ENCODE assay signal across 16 mouse cellular contexts in the genomic region with DNA sequence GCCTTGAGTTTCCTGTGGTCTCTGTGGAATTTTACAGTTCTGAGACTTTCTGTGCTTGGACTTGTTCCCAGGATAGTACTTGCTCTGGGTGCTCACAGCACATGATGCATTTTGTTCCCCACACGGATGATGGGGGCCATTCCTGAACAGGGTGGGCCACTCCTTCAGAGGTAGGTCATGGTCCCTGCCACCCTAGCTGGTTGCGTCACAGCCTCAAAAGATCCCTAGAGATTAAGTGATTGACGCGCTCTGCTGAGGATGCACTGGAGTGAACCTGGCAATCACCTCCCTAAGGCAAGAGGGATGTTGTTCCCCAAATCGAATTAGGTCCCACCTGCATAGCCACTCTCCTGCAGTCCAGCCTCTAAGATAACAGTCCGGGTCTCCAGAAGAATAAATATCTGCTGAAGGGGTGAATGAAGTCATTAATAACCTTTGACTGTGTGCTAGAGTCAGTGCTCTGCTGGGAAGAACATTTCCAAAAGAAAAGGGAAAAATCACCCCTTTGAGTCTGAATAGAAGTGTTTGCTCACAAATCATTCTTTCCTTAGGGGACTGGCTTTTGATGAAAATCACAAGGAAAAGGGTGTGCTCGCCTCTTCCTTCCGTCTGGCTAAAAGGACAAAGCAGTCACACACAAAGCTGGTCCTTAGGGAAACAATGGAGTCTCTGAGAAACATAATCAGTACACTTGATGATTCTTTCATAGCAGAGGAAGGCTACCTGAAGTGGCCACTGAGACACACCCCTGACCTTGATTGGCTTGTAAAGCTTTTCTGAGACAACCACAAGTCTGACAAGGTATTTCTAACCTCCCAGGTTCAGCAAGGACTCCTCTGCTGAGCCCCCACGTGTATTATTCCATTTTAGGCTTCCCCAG. TPM values are rescaled to one million over a fixed set of nuclear protein-coding genes. Genes with fewer than 3 reads are reported as not detected.
DNase-seq lines count a peak whose midpoint lies in the region; ATAC-seq and TF ChIP-seq lines count a peak whose summit lies in the region.
"Had no signal": no experiment of that assay in that cellular context is flagged by ENCODE, and none has a peak within 500 bp of the region (broad histone marks: within the 10 kb centered on the region; RNA-seq: fewer than 3 reads in every experiment).

No protein-coding gene starts in this region.

- no peak overlapping the region for H3K9ac ChIP-seq in stomach, embryonic 14.5 days (replicated peaks; ENCODE audit: low read depth, low read length)
- no peak overlapping the region for H3K9ac ChIP-seq in stomach, postnatal 0 days (ENCODE audit: low read length)
- H3K9ac ChIP-seq in midbrain, embryonic 16.5 days (ENCODE audit: low read depth, low read length), result no peak overlapping the region
- H3K9ac ChIP-seq: intestine, embryonic 15.5 days; liver, embryonic 14.5 days; midbrain, embryonic 13.5 days had no signal

- H3K4me1 ChIP-seq in kidney, adult 2 months (ENCODE audit: control insufficient read depth, insufficient read depth, low read length), result peaks cover 14% of the 10 kb centered on the region; the same call in 1 of the 2 replicates
- H3K4me1 ChIP-seq in stomach, embryonic 14.5 days (ENCODE audit: control insufficient read depth, insufficient read depth, low read length), result no peaks in the 10 kb centered on the region
- H3K4me1 ChIP-seq in stomach, postnatal 0 days (replicated peaks; ENCODE audit: control insufficient read depth, insufficient read depth), result no peaks in the 10 kb centered on the region
- no peaks in the 10 kb centered on the region for H3K4me1 ChIP-seq in midbrain, embryonic 16.5 days (ENCODE audit: control insufficient read depth, insufficient read depth, low read length)
- H3K4me1 ChIP-seq: intestine, embryonic 15.5 days; midbrain, embryonic 13.5 days had no signal

- no peak overlapping the region for H3K4me3 ChIP-seq in gastrocnemius, adult 2 months
- no peak overlapping the region for H3K4me3 ChIP-seq in kidney, adult 2 months (ENCODE audit: insufficient read depth, low read depth, low read length)
- no peak overlapping the region for H3K4me3 ChIP-seq in stomach, embryonic 14.5 days (ENCODE audit: low read depth, low read length)
- no peak overlapping the region for H3K4me3 ChIP-seq in stomach, postnatal 0 days (ENCODE audit: low read depth, low read length)
- no peak overlapping the region for H3K4me3 ChIP-seq in midbrain, embryonic 16.5 days (ENCODE audit: low read depth, low read length)
- H3K4me3 ChIP-seq: intestine, embryonic 15.5 days; midbrain, embryonic 13.5 days had no signal

- 0 out of 2 replicates have a peak, but pooled peaks have one; percentile 10 for ATAC-seq in stomach, embryonic 14.5 days (ENCODE audit: insufficient number of reproducible peaks, insufficient read depth, low FRiP score, low read depth)
- no peak for ATAC-seq in stomach, postnatal 0 days (ENCODE audit: low FRiP score, low TSS enrichment)
- no peak for ATAC-seq in midbrain, embryonic 16.5 days
- ATAC-seq: intestine, embryonic 15.5 days; midbrain, embryonic 13.5 days had no signal

- WGBS in kidney, adult 2 months, result 46% methylated on average over 9 of the region's 9 CpGs
- 56% methylated on average over 9 of the region's 9 CpGs for WGBS in stomach, embryonic 14.5 days
- 43% methylated on average over 9 of the region's 9 CpGs for WGBS in stomach, postnatal 0 days
- WGBS in midbrain, embryonic 16.5 days, result 56% methylated on average over 9 of the region's 9 CpGs

- TF ChIP-seq POLR2A in kidney, adult 2 months (IDR thresholded peaks at IDR 0.05; ENCODE audit: low read depth, low read length), result no peak

- DNase-seq in gastrocnemius, adult 2 months, result no peak
- DNase-seq in gastrocnemius, postnatal 36 days, result no peak
- no peak for DNase-seq in kidney, adult 2 months
- no peak for DNase-seq in kidney, adult 8-10 months
- no peak for DNase-seq in stomach, postnatal 0 days (ENCODE audit: low spot score)
- DNase-seq in thymus, adult 18-20 months, result no peak
- DNase-seq: adrenal gland, postnatal 10 days; cerebellum, adult 9-11 months; gastrocnemius, postnatal 10 days; left cerebral cortex, postnatal 4 days; right cerebral cortex, postnatal 25 days had no signal

- peak overlapping the region; percentile 40; the same call in 1 of the 2 replicates for H3K27ac ChIP-seq in gastrocnemius, adult 2 months
- peak overlapping the region; percentile 54 for H3K27ac ChIP-seq in kidney, adult 2 months (ENCODE audit: insufficient read depth, low read depth, low read length)
- no peak overlapping the region for H3K27ac ChIP-seq in stomach, embryonic 14.5 days (ENCODE audit: low read length)
- H3K27ac ChIP-seq in stomach, postnatal 0 days (replicated peaks), result no peak overlapping the region
- no peak overlapping the region for H3K27ac ChIP-seq in midbrain, embryonic 16.5 days (ENCODE audit: low read length)
- H3K27ac ChIP-seq: intestine, embryonic 15.5 days; liver, embryonic 14.5 days; midbrain, embryonic 13.5 days had no signal

- H3K9me3 ChIP-seq in stomach, embryonic 14.5 days (ENCODE audit: control insufficient read depth, low read depth, low read length), result no peaks in the 10 kb centered on the region
- H3K9me3 ChIP-seq in stomach, postnatal 0 days (ENCODE audit: control insufficient read depth, low read length), result no peaks in the 10 kb centered on the region
- H3K9me3 ChIP-seq in midbrain, embryonic 16.5 days (replicated peaks; ENCODE audit: control insufficient read depth, low read length, poor library complexity, severe bottlenecking), result no peaks in the 10 kb centered on the region
- H3K9me3 ChIP-seq: intestine, embryonic 15.5 days; midbrain, embryonic 13.5 days had no signal

- intact Hi-C loops in gastrocnemius, adult 2 months (cut with DNase I), result no loop called here
- intact Hi-C loops in gastrocnemius, postnatal 36 days (cut with DNase I), result no loop called here

- no peak overlapping the region for H3K4me2 ChIP-seq in stomach, embryonic 14.5 days (replicated peaks; ENCODE audit: low read depth, low read length)
- H3K4me2 ChIP-seq in stomach, postnatal 0 days (replicated peaks; ENCODE audit: low read depth), result no peak overlapping the region
- no peak overlapping the region for H3K4me2 ChIP-seq in midbrain, embryonic 16.5 days (ENCODE audit: low read length)
- H3K4me2 ChIP-seq: intestine, embryonic 15.5 days; midbrain, embryonic 13.5 days had no signal

- TF ChIP-seq CTCF in gastrocnemius, adult 2 months (IDR thresholded peaks at IDR 0.05), result no peak
- TF ChIP-seq CTCF in kidney, adult 2 months (conservative IDR thresholded peaks at IDR 0.05; ENCODE audit: insufficient read depth, insufficient read length, low read depth, low read length), result no peak
- no peak for TF ChIP-seq CTCF in stomach, postnatal 0 days (IDR thresholded peaks at IDR 0.05; ENCODE audit: low read depth)

- H3K27me3 ChIP-seq in kidney, adult 2 months (replicated peaks; ENCODE audit: control insufficient read depth, insufficient read depth, low read length), result no peaks in the 10 kb centered on the region
- H3K27me3 ChIP-seq in stomach, embryonic 14.5 days (ENCODE audit: control insufficient read depth, insufficient read depth, low read length), result no peaks in the 10 kb centered on the region
- H3K27me3 ChIP-seq in stomach, postnatal 0 days (ENCODE audit: control insufficient read depth, insufficient read depth, low read length), result no peaks in the 10 kb centered on the region
- H3K27me3 ChIP-seq in midbrain, embryonic 16.5 days (ENCODE audit: control insufficient read depth, insufficient read depth, low read depth, low read length), result no peaks in the 10 kb centered on the region
- H3K27me3 ChIP-seq: intestine, embryonic 15.5 days; midbrain, embryonic 13.5 days had no signal

- H3K36me3 ChIP-seq in kidney, adult 2 months (ENCODE audit: control insufficient read depth, insufficient read depth, low read length), result no peaks in the 10 kb centered on the region; the same call in 1 of the 2 replicates
- H3K36me3 ChIP-seq in stomach, embryonic 14.5 days (ENCODE audit: control insufficient read depth, insufficient read depth, low read length), result no peaks in the 10 kb centered on the region
- H3K36me3 ChIP-seq in stomach, postnatal 0 days (ENCODE audit: control insufficient read depth, insufficient read depth, low read length), result no peaks in the 10 kb centered on the region
- H3K36me3 ChIP-seq in midbrain, embryonic 16.5 days (ENCODE audit: control insufficient read depth, insufficient read depth, low read length), result no peaks in the 10 kb centered on the region
- H3K36me3 ChIP-seq: intestine, embryonic 15.5 days; midbrain, embryonic 13.5 days had no signal

- TF ChIP-seq EP300 in stomach, postnatal 0 days (optimal IDR thresholded peaks at IDR 0.05), result no peak

RNA-seq across cellular contexts. Expression of a gene that starts 26.1 kb away (rescaled TPM):
- total RNA-seq in gastrocnemius, adult 2 months (2021), result under 1 TPM; 0.48 to 0.59 TPM
- 1 to 10 TPM in 1 of 2 experiments, under 1 TPM in 1; 0.47 to 1.2 TPM for total RNA-seq in gastrocnemius, postnatal 36 days (2021)
- 3.7 and 4.0 TPM in 2 replicates for polyA plus RNA-seq in kidney, adult 2 months (2012; rRNA removed)
- 1.1 and 1.3 TPM in 2 replicates for polyA plus RNA-seq in stomach, embryonic 14.5 days (2014; fragmentation: Nextera tagmentation; extraction: Ambion mirVana)
- 1.1 TPM in 2 replicates for polyA plus RNA-seq in stomach, postnatal 0 days (2015; fragmentation: Nextera tagmentation; extraction: Ambion mirVana)
- polyA plus RNA-seq in midbrain, embryonic 16.5 days (2015; fragmentation: Nextera tagmentation; extraction: Ambion mirVana), result 1.4 and 1.9 TPM in 2 replicates

Comparison
In these comparisons a context has a peak if more than half of its experiments do, and no peak if none do; other contexts are left out.
1. H3K27ac ChIP-seq: peak in gastrocnemius, adult 2 months (single experiment) and kidney, adult 2 months (single experiment); none in stomach, embryonic 14.5 days (single experiment), stomach, postnatal 0 days (single experiment) and midbrain, embryonic 16.5 days (single experiment).